Mouse (Mus musculus): Measurements from ENCODE around the gene Tmco1.
"Not testable (repeated sequence)": the region's sequence is repeated elsewhere in the genome, so short reads cannot be mapped to it uniquely, and the experiment has no call there.

Tmco1 gene

GRCm38 (mm10) chr1:167331106-167331505 is 22.9 kb downstream of the Tmco1 start:
- no peak for DNase-seq (ENCODE audit: extremely low read depth, low read depth)

- no peak for DNase-seq (ENCODE audit: extremely low read depth, low read depth)
Measured at GRCm38 (mm10) chr1:167336398-167336797, 28.2 kb downstream of the Tmco1 start.

- peak; percentile 76 for DNase-seq (ENCODE audit: extremely low read depth, low read depth)
Measured at GRCm38 (mm10) chr1:167337463-167338095, 29.4 kb downstream of the Tmco1 start.

- DNase-seq (ENCODE audit: extremely low read depth, low read depth) = peak; percentile 57
Measured at GRCm38 (mm10) chr1:167339177-167339781, 31.1 kb downstream of the Tmco1 start.

- DNase-seq (ENCODE audit: extremely low read depth, low read depth) = peak; percentile 30
Measured at GRCm38 (mm10) chr1:167340111-167340787, 32.1 kb downstream of the Tmco1 start.

GRCm38 (mm10) chr1:167340910-167341528 is 32.8 kb downstream of the Tmco1 start:
- DNase-seq (ENCODE audit: extremely low read depth, low read depth) = no peak

GRCm38 (mm10) chr1:167342831-167343230 is 34.7 kb downstream of the Tmco1 start:
- no peak for DNase-seq (ENCODE audit: extremely low read depth, low read depth)

GRCm38 (mm10) chr1:167345994-167346520 is 37.9 kb downstream of the Tmco1 start:
- DNase-seq (ENCODE audit: extremely low read depth, low read depth) = not testable (repeated sequence)

GRCm38 (mm10) chr1:167349206-167349605 is 41.0 kb downstream of the Tmco1 start:
- not testable (repeated sequence) for DNase-seq (ENCODE audit: extremely low read depth, low read depth)

- DNase-seq (ENCODE audit: extremely low read depth, low read depth) = peak; percentile 85
Measured at GRCm38 (mm10) chr1:167349815-167350596, 41.8 kb downstream of the Tmco1 start, which contains the start of gene Aldh9a1. Aldh9a1 (plus strand) TSS chr1:167349991.

GRCm38 (mm10) chr1:167350597-167351415 is 42.6 kb downstream of the Tmco1 start:
- no peak for DNase-seq (ENCODE audit: extremely low read depth, low read depth)

- DNase-seq (ENCODE audit: extremely low read depth, low read depth) = peak; percentile 56
Measured at GRCm38 (mm10) chr1:167352403-167352802, 44.2 kb downstream of the Tmco1 start.

GRCm38 (mm10) chr1:167357387-167357786 is 49.2 kb downstream of the Tmco1 start:
- no peak for DNase-seq (ENCODE audit: extremely low read depth, low read depth)

- DNase-seq (ENCODE audit: extremely low read depth, low read depth) = no peak
Measured at GRCm38 (mm10) chr1:167358731-167359130, 50.6 kb downstream of the Tmco1 start.

- no peak for DNase-seq (ENCODE audit: extremely low read depth, low read depth)
Measured at GRCm38 (mm10) chr1:167360268-167360667, 52.1 kb downstream of the Tmco1 start.

GRCm38 (mm10) chr1:167362819-167363218 is 54.6 kb downstream of the Tmco1 start:
- DNase-seq (ENCODE audit: extremely low read depth, low read depth) = no peak

GRCm38 (mm10) chr1:167363322-167363721 is 55.1 kb downstream of the Tmco1 start:
- DNase-seq (ENCODE audit: extremely low read depth, low read depth) = no peak

GRCm38 (mm10) chr1:167365808-167366207 is 57.6 kb downstream of the Tmco1 start:
- no peak for DNase-seq (ENCODE audit: extremely low read depth, low read depth)

GRCm38 (mm10) chr1:167366621-167367020 is 58.4 kb downstream of the Tmco1 start:
- no peak for DNase-seq (ENCODE audit: extremely low read depth, low read depth)

- DNase-seq (ENCODE audit: extremely low read depth, low read depth) = no peak
Measured at GRCm38 (mm10) chr1:167368018-167368417, 59.8 kb downstream of the Tmco1 start.

Data from MEL-GATA-1-ER (cell line).